Mouse (Mus musculus) midbrain, embryonic 10.5 days (tissue): ENCODE results near the gene B3gat2. TPM values are rescaled to one million over a fixed set of nuclear protein-coding genes. Genes with fewer than 3 reads are reported as not detected.

Source experiments
- polyA plus RNA-seq: library from polyadenylated mRNA; unstranded; fragments of >200 nt; fragmentation: Nextera tagmentation; extraction: Ambion mirVana; gene quantifications from 2 replicates; pipeline ENCODE4 v1.2.1, GENCODE M21; 2016

The B3gat2 gene
- polyA plus RNA-seq, 1 experiment from 2014 or later: 1.1 TPM

Other genes with a start within 250 kb of the B3gat2 start
- gene Smap1, start 160.6 kb downstream of the B3gat2 start, polyA plus RNA-seq: 29.9 and 39.1 TPM in 2 replicates
- 78.0 and 80.1 TPM in 2 replicates for gene Sdhaf4, start 243.9 kb downstream of the B3gat2 start, polyA plus RNA-seq